Mouse (Mus musculus): ENCODE measurements around the gene Grasp. TPM values are rescaled to one million over a fixed set of nuclear protein-coding genes. Genes with fewer than 3 reads are reported as not detected.

The Grasp gene
- total RNA-seq, 2 experiments from 2014 or later: 8.7 to 9.7 TPM

DNA sequence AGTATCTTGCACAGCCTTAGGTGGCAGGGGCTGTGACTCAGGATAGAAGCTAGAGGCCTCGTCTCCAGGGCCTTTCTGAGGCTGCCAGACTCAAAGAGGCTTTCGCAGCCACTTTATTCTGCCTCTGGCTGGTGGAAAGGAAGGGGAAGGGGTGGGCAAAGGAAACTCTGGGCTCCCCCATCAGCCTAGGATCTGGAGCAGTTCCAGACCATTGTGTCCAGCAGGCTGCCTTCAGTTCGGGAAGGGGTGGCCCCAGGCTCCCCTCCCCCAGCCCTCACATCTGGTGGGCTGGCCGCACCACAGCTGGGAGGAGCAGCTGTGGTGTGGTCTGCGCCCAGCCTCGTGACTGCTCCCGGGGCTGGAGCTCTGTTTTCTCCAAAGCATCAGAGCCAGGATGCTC is 4.0 kb downstream of the Grasp start:
- DNase-seq: peak; percentile 81 to 92

DNA sequence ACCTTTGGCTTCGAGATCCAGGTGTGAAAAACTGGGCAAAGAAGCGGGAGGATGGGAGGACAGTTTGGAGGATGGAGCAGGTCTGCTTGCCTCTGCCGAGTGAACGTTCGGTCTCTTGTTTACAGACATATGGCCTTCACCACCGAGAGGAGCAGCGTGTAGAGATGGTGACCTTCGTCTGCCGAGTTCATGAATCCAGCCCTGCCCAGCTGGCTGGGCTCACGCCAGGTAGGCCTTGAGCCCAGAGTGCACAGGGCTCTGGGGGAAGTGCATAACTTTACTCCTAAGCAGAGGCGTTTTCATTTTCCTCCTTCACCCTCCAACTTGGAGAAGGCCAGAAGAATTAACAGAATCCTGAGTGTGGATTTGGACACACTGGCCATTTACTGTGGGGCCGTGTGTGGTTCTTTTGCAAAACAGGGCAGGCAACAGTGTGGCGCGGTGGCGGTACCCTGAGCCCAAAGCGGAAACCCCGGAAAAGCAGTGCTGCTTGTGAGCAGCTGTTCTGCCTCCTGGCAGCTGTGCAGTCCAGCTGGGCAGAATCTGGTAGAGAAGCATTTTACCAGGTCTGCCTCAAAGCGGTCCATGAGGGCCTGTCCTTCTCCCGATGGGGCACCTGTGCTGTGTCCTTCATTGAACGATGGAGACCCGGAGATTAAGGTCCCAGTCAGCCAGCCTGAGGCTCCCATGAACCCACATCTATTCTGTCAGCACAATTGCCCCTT is 5.0 kb downstream of the Grasp start:
- peak; percentile 74 to 76 for DNase-seq

DNA sequence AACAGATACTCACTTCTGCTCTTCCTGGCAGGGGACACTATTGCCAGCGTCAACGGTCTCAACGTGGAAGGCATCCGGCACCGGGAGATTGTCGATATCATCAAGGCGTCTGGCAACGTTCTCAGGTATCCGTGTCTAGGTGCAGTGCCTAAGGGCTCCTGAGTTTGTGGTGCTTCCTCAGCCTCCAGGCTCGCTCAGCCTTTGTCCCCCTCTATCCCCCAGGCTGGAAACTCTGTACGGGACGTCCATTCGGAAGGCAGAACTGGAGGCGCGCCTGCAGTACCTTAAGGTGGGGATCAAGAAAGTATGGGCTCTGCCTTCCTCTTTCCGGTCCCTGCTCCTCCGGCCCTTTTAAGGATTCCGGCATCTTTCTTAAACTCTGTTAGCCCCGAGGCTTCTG is 6.5 kb downstream of the Grasp start:
- no peak for DNase-seq

DNA sequence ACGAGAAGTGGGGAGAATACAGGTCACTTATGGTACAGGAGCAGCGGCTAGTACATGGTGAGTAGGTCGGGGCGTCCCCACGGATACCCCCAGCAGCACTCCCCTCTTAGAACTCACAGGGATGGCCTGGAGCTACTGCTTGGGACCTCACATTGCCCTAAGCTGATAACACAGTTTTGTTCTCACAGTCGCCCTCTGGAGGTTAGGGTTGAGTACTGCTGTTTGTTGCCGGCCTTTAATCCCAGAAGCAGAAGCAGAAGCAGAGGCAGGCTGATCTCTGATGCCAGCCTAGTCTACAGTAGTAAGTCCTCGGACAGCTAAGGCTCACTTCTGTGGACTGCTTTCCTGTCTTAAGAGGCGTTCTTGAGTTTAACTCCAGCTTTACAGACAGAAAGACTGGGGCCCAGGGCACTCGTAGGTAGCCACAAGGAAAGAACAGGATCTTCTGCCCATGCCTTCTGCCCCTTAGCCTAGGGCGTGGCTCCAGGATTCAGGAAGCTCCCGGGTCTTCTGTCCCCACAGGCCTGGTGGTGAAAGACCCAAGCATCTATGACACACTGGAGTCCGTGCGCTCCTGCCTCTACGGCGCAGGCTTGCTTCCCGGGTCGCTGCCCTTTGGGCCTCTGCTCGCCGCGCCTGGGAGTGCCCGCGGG is 7.1 kb downstream of the Grasp start:
- DNase-seq: peak in 1 of 2 experiments; percentile 68

DNA sequence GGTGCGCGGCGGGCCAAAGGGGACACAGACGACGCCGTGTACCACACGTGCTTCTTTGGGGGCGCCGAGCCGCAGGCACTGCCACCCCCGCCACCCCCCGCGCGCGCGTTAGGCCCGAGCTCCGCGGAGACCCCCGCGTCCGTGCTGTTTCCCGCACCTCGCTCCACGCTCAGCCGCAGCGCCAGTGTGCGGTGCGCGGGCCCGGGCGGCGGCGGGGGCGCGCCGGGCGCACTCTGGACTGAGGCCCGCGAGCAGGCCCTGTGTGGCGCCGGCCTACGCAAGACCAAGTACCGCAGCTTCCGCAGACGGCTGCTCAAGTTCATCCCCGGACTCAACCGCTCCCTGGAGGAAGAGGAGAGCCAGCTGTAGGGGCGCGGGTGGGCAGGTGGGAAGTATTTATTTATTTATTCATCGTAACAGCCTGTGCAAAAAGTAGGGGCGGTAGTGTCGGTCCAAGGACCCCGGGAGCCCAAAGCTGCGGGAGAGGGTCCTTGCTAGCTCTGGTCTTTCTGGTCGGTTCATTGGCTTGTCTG is 7.7 kb downstream of the Grasp start:
- DNase-seq: no peak

DNA sequence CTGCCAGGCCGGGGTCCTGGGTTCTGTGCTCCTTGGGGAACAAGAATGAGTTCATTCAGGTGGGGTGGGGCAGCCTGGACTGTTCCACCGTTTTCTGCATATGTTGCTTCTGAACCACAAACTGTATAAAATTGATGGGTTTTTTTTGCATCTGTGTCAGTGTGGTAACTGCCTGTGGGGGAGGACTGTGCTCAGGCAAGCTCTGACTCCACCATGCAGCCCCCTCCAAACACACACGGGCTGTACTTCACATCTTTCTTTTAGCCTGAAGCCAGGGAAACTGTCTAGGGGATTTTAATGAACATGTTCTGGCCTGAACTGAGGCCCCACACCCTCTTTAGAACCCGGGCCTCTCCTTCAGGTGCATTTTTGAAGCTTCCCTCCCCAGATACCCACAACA is 8.6 kb downstream of the Grasp start:
- no peak for DNase-seq

DNA sequence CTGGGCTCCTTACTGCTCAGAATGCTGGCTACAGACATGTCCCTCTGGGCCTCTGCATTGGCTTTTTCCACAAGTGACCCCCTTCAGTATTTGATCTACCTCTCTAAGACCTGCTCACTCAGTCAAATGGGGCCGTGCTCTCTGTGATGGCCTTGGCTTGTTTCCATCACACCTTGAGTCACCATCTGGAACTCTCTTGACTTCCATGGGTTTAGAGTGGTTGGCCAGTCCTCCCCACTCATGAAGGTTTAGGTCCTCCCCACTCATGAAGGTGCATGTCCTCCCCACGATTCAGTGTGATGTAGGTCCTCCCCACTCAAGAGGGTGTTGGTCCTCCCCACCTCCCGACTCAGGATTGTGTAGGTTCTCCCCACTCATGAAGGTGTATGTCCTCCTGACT is 9.2 kb downstream of the Grasp start:
- DNase-seq: no peak

DNA sequence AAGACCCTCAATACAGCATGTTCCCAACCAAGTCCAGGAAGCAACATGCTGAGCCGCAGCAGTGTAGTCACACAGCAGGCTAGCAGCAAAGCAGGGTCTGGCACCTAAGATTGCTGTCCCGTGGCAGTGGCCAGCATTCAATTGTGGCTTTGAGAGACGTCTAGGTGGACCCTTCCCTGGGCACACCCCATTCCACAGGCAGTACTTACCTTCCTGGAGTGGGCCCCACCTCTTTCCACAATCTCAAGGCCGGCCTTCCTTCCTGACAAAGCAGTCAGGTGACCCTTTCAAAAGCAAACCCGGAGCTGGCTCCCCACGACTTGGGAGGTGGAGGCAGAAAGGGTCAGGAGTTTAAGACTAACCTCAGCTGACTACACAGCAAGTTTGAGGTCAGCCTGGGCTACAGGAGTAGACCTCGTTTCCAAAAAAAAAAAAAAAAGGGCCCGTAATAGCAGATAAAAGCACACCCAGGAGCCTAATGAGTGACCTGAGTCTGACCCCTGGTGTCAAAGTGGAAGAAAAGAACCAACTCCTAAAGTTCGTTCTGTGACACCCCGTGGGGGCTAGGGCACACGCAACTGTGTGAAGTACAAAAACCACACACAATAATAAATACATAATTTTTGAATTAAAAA is 9.8 kb downstream of the Grasp start:
- DNase-seq: no peak

DNA sequence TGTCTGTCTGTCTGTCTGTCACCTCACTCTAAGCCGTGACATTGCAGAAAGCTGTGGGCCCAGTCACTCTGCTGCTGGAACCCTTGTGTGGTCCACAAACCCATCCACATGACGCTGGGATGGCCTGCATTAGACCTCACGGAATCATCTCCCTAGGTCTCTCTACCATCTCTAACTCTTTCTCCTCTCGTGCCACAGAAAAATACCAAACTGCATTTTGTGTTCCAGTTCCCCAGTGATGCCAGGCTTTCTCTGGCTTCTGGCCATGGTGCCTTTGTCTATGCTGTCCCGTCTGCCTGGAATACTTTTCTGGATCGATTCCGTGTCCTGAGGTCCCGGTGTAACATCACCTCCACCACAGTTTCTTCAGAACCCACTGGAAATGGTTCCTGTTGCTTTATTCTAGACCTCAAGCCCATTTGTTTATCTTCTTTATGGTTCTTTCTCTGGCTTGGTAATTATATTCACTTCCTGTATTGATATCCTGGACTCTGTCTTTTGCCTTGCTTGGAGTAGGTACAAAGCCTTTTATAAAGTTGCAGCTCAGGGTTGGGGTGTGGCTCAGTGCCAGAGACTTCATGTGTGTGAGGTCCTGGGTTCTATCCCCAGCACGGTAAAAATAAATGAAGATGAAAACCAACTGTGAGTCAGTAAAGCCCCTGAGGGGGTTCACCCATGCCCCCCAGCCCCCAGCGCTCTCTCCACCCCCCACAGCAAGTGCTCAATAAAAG is 10.8 kb downstream of the Grasp start:
- no peak for DNase-seq

DNA sequence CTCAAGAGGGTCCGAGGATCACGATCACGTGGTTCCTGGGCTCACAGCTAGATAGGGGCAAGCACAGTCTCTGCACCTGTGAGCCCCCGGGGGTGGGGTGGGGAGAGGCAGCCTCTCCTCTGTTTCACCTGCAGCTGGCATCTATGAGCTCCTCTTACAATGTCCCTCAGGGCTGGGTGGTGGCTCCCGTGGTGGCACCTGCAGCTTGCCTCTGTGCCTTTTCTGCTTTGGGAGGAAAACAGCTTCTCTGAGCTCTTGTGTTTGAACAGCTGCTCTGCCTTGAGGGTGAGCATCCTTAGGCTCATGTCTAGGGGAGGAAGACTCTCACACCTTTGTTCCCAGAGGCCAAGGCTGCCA is 11.3 kb downstream of the Grasp start:
- no peak for DNase-seq

DNA sequence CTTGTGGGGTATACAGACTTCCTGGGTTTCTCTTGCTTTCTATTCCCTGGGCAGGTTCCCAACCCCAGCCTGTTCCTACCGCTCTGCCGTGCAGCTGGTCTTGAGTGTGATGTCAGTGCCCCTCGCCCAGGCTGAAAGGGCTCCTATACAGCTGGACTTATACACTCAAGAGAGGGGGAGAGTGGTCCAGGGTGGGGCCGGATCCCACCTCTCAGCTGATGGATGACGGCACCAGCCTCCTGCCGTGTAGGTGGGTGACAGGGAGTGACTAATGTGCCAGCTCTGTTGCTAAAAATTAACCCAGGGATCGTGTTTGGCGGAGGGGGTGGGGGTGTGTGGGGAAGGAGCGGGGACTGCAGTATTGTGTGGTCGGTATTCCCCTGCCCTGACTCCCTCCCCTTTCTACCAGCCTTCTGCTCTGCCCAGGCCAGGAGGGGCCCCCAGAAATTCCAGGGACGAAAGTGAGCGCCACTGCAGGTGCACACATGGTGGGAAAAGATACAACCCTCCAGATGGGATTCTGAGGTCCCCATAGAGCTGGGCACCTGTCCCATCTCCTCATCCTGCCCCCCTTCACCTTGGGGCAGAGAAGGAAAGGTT is 11.8 kb downstream of the Grasp start:
- no peak for DNase-seq

DNA sequence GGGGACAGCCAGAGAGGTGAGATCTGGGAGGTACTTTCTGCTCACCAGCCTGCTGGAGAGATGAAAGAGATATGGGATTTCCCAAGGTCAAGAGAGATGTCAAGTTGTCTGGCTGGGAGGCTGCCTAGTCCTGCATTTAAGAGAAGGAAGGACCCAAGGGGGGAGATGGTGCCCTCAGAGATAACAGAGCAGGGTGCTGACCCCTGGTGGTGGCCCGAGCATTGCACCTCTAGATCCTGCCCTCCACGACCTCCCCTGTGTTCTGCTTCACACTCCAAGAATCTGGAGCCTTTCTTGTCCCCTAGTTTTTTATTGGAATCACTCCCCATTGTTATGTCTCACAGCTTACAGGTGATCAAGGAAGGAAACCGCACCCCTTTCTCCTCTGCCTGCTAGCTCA is 12.9 kb downstream of the Grasp start:
- peak; percentile 68 to 85 for DNase-seq

DNA sequence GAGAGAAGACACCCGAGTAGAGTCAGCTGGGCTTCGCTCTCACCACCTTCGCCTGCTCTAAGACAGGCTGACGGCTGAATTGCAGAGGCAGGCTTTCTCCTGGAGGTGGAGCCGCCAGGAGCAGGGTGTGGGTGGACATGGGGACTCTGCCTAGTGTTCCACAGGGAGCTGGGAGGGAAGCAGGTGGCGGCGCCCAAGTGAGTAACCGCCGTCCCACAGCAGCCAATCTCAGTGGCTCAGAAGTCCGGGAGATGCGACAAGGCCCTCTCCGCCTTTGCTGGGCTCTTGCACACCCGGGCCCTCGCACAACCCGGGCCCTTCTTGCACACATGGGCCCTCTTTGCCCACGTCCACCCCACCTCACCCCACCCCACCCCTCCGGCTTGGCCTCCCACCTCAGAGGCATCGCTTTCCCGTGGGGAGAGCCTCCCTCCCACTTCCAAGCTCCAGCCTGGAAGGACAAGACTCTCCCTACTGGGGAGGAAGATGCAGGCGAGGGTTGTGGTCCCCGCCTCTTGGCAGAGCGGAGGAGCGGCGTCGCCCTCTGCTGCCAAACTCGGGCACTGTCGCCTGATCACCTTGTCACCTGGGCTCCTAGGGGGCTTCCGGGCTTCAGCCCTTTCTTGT is 15.0 kb downstream of the Grasp start:
- DNase-seq: peak; percentile 56 to 67

DNA sequence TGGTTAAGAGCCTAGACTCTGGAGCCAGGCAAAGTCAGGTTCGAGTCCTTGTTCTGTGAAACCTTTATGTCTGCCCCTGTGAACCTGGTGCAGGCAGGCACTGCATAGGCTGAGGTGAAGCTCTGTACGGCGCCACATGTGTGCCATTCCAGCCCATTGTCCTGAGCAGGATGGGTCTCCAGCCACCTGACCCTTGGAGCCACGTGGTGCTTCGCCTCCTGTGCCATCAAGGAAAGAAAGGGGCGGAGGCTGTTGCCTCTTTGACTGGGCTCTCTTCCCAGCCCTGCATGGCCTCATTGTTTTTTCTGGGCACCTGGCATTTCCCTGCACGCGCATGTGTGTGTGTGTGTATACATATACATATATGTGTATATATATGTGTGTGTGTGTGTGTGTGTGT is 15.8 kb downstream of the Grasp start:
- no peak for DNase-seq

DNA sequence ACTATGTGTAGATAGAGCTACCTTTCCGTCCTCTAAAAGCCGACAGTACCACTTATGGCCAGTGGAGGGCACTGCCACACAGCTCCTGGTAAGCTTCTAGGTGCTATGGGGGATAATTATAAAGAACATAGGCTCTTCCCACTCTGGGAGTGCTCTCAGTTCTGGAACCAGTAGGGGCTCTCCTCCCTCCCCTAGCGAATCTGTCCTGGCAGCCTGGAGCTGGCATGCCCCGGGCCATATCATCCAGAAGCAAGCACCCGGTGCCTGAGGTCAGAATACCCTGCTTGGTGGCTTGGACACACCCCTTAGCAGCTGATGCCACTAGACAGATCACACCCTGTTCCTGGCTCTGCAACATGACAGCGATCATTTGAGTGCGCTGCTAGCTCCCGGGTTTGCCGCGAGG is 16.8 kb downstream of the Grasp start:
- DNase-seq: peak; percentile 90 to 95

DNA sequence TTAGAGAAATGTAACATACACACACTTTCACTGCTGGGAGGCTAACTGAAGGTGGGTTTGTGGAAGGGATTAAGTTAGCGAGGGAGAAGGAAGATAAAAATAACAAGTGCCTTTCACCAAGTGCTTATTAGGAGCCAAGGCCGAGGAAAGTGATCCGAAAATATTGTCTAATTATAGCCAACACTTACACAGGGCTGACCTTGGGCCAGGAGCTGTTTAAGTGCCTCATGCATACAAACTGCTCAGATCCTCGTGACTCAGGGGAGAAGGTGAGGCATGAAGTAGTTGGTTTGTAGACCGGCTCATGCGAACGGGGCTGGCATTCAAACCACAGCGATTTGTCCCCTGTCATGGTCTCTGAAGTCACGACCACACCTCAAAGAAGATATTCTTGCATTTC is 17.2 kb downstream of the Grasp start:
- peak; percentile 65 to 71 for DNase-seq

DNA sequence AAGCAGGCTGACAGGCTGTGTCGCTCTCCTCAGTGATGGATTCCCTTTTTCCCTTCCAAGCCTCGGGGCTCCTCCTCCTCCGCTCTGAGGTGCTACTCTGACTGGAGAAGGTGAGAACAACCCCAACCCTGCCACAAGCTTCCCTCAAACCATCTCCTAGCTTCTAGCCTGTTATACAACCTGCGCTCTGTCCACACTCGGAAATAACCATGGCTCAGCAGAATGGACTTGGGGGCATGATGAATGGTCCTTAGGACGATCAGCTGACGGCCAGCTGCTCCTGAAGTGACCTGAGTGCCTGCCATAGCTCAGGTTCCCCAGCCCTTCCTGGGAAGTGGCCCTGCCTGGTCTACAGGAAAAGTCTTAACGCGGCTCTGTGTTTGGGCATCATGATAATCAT is 17.9 kb downstream of the Grasp start:
- no peak for DNase-seq

DNA sequence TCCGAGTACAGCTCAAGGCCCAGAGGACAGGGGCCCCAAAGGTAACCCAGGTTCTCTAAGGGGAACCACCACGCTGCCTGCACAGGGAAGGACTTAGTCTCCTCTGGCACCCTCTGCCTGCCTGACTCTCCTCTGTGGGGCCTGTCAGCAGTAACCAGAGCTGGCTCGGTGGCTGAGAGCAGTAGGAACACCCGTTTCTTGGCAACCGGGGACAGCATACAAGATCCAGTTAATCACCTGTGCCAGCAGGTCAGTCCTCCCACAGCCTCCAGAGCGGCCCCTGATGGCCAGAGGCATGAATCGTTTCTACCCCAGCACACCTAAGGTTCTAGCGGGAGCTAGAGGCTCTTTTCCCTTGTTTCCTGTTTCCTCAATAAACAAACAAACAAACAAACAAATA is 18.7 kb downstream of the Grasp start:
- DNase-seq: peak; percentile 79 to 88

DNA sequence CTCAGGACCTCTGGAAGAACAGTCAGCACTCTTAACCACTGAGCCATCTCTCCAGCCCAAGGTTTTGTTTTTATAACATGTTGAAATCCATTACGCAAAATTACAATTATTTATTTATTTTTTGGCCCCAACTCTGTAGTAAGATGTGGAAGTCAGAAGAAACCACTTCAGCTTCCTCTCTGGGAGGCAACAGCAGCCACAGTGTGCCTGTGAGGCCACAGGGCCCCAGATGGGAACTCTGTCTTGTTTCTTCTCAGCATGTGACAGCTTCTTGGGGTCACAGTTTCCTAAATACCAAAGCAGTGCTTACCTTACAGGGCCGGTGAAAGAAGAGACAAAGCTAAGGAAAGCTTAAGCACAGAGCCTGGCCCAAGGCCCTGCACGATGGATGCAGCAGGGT is 20.0 kb downstream of the Grasp start:
- no peak for DNase-seq

DNA sequence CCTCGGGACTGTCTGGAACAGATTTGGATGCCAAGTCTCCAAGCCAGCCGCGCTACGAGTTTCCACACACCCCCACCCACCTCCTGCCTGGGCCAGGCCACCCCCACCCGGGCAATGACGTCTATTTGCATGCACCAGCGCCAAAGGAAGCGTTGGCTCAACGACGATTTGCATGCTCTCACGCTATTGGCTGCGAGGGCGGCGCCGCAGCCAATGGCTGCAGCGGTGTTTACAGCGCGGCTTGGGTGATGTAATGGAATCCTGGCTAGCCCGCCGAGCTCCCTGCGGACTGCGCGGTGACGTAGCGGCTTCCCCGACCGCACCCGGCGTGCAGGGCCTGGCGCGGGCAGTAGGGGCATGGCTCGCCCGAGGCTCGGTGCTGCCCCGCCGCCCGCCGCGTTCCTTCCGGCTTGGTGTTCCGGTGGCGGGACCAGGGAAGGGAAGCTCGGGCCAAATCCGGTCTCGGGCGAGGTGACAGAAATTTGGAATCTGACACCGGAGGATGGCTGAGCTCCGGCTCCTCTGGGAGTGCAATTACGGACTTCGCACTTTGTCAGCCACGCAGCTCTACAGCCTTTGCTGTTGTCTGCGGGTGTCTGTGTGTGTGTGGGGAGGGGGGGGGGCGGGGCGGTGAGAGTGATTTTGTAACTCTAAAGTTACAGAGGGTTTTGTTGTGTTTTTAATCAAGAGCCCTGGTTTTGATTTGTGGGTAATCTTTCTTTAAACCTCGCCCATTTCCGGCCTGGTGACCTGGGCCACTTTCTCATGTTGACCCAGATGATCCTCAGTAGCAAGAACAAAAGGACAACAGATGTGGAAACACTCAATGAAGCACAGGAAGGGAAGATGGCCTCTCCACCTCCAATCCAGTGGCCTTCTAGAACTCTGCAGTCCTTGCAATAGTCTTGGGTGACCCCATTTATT is 22.5 kb downstream of the Grasp start:
- DNase-seq: peak; percentile 96 to 99

DNA sequence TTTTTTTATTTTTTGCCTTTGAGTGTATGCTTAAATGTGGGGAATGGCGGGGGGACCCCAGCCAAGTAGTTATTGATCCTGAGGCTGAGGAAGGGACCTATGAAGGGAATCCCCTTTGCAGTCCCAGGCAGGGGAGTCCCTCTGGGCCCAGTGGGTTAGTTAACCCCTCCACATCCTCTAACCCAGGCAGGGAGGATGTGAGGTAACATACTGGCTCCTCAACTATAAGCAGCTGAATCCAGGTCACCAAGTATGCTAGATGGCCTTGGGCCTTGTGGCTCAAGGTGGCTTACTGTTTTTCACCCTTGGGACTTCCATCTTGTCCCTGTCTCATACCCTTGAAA is 23.1 kb downstream of the Grasp start:
- no peak for DNase-seq

Measured in heart, adult 18-20 months (tissue).